Mouse (Mus musculus): ENCODE results near the gene Lmln. TPM values are rescaled to one million over a fixed set of nuclear protein-coding genes. Genes with fewer than 3 reads are reported as not detected.
"Not testable (repeated sequence)": the region's sequence is repeated elsewhere in the genome, so short reads cannot be mapped to it uniquely, and the experiment has no call there.

Lmln gene
- total RNA-seq, 2 experiments from 2014 or later = 2.2 to 3.4 TPM

DNA sequence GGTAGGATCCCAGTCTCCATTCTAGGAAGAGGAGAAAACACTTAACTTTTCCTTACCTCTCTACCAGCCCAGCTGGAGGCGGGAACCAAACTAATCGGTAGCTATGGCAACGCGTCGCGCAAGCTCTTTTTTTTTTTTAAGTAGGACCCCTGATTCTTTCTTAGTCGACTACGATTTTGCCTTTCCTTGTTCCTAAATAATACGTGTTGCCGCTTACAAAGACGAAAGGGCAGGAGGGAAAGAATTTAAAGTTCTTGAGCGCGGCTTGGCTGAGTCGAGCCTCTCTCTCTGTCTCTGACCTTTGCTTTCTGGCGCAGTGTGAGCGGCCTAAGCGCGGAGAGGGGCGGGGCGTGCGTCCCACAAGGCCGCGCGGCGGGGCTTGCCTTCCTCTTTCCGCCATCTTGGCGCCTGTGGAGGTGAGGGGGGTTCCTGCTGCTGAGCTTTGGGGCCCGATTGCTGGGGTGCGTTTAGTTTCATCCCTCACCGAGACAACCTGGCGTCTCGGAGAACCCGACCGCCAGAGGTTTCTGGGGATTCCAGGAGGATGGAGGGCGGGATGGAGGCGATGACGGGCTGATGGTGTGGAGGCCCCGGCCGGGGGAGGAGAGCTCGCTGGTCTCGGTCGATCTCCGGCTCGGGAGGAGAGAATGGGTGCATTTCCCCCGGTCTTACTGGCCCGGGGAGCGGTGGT lies 6.1 kb upstream of the Lmln start, which contains the start of the genes Iqcg and Rpl35a:
Gene Iqcg, minus strand, starts transcription at position 124 of the 691 bp plus-strand sequence.
Gene Rpl35a, plus strand, starts transcription at position 359 of the 691 bp plus-strand sequence.
- intact Hi-C loops (cut with DNase I) = no loop called here
- DNase-seq (ENCODE audit: low spot score) = peak; percentile 81

GRCm38 (mm10) chr16:33056786-33057185 lies 5.5 kb upstream of the Lmln start:
- DNase-seq (ENCODE audit: low spot score) = no peak
- intact Hi-C loops (cut with DNase I) = no loop called here

DNA sequence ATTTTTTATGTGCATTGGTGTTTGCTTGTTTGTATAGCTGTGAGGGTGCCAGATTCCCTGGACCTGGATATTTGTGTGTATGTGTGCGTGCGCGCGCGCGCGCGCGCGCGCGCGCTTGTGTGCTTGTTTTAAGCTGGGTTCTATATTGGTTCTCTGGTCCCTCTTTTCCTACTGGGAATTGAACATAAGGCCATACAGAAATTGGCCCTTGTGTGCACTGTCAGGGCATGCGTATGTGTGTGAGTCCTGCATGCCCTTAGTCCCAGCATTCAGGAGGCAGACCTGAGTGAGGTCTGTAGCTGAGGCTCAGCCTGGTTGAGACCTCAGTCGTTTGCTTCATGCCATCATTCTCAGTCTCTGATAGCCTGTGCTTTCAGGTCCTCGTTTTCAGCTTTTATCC lies 4.3 kb upstream of the Lmln start:
- DNase-seq (ENCODE audit: low spot score) = no peak
- intact Hi-C loops (cut with DNase I) = no loop called here

DNA sequence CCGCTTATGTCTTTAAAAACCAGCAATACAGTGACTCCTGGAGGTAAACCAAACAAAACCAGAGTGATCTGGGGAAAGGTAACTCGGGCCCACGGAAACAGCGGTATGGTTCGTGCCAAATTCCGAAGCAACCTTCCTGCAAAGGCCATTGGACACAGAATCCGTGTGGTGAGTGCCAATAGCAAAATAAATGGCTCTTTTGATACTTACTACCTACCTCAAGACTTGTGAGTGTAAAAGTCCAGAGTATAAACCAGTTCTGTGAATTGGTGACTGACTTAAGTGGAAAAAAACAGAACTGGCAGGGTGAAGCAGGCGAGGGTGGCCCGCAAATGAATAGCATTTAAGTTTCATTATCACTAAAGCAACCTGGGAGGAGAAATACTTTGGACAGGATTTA lies 3.7 kb upstream of the Lmln start:
- intact Hi-C loops (cut with DNase I); DNase-seq (ENCODE audit: low spot score): not testable (repeated sequence)

GRCm38 (mm10) chr16:33059471-33059870 lies 2.9 kb upstream of the Lmln start:
- intact Hi-C loops (cut with DNase I) = no loop called here
- no peak for DNase-seq (ENCODE audit: low spot score)

DNA sequence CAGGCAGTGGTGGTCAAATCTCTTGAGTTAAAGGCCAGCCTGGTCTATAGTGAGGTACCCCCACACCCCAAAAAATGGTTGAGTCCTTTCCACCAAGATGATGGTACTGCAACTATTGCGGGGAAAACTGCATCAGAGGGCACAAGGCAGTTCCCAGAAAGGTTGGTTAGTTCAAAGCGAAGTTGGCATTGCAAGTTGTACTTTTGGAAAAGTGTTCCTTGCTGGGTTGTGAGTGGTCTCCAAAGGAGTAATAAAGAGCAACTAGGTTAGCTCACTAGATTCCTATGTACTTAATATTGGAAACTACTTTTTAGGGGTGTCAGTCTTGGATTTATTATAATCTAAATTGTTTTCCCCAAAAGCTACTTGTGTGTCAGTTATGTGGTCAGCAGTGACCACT lies 1.4 kb upstream of the Lmln start:
- intact Hi-C loops (cut with DNase I) = loop anchor here (5.0 kb wide), 1 partner anchor 126 kb away; the partner anchor contains the start of gene Osbpl11
- DNase-seq (ENCODE audit: low spot score) = no peak

DNA sequence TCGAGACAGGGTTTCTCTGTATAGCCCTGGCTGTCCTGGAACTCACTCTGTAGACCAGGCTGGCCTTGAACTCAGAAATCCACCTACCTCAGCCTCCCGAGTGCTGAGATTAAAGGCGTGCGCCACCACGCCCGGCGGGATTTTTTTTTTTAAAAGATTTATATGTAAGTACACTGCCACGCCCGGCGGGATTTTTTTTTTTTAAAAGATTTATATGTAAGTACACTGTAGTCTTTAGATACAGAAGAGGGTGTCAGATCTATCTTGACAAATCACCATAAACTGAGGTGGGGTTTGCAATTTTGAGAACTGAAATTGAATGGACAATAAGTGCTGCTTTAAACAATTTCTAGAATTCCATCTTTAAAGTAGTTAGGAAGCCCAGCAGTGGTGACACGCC lies 921 bp upstream of the Lmln start:
- intact Hi-C loops (cut with DNase I) = loop anchor here (5.0 kb wide), 1 partner anchor 126 kb away; the partner anchor contains the start of gene Osbpl11

GRCm38 (mm10) chr16:33062682-33063131 lies 386 bp downstream of the Lmln start:
- DNase-seq (ENCODE audit: low spot score) = no peak
- intact Hi-C loops (cut with DNase I) = loop anchor here (5.0 kb wide), 1 partner anchor 125 kb away; the partner anchor contains the start of gene Osbpl11

More for the DNA sequence above, 921 bp upstream of the Lmln start:
- DNase-seq (ENCODE audit: low spot score) = no peak

DNA sequence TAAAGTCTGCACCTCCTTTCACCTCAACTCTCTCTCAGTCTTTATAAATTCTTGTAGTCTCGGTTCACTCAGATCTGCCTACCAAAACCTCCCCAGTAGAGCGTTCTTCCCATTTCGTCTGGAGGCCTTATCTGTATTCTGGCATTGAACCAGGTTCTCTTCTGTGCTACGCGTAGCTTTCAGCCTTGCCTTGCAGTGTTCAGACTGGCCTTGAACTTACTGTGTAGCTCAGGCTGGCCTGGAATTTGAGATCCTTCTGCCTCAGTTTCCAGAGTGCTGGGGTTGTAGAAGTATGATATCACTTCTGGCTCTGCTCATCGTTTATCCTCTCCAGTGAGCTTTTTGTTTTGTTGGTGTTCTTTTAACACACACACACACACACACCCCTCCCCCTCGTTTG lies 946 bp downstream of the Lmln start:
- intact Hi-C loops (cut with DNase I) = loop anchor here (5.0 kb wide), 1 partner anchor 124 kb away; the partner anchor contains the start of gene Osbpl11
- DNase-seq (ENCODE audit: low spot score) = no peak

DNA sequence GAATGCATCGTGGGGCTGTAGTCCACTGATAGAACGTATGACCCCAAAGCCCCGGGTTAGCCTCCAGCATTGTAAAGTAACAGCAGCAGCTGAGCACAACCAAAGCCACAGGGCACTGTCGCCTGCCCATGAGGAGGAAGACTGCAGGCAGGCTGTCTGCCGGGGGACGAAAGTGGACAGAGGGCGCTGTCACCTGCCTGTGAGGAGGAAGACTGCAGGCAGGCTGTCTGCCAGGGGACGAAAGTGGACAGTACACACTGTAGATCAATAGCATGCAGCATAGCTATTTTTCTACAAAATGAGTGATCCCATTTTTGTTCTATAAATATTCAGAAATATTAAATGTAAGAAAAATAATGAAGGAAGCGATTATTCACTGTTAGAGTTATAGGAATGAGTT lies 2.3 kb downstream of the Lmln start:
- DNase-seq (ENCODE audit: low spot score) = no peak
- intact Hi-C loops (cut with DNase I) = loop anchor here (5.0 kb wide), 1 partner anchor 123 kb away; the partner anchor contains the start of gene Osbpl11

- DNase-seq (ENCODE audit: low spot score) = no peak
These were observed 8.6 kb downstream of the Lmln start for GRCm38 (mm10) chr16:33070928-33071327.

DNA sequence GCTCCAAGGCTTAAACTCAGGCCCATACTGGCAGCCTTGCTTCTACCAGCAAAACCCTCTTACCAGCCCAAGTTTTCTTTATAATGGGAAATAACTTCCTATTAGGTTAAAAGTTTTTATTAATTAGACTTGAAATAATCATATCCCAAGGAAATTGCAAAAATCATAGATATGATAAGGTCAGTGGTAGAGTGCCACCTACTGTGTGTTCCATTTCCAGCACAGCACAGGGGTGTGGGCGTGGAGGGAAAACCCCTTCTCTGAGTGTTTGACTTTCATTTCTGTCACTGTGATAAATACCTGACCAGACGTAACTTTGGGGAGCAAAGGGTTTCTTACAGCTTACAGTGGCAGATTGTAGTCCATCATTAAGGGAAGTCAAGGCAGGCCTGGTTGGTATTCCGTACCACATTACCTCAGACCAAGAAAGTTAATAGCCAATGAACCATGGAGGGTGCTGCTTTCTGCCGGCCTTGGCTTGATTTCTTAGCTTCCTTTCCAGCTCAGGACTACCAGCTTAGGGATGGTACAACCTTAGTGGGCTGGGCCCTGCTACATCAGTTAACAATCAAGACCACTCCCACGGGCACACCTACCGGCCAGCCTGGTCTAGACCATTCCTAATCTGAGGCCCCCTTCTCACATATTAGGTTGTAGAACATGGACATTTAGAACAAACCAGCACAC lies 10.7 kb downstream of the Lmln start:
- intact Hi-C loops (cut with DNase I) = no loop called here

More at GRCm38 (mm10) chr16:33070928-33071327, 8.6 kb downstream of the Lmln start:
- intact Hi-C loops (cut with DNase I) = no loop called here

GRCm38 (mm10) chr16:33074967-33075366 lies 12.6 kb downstream of the Lmln start:
- intact Hi-C loops (cut with DNase I) = no loop called here
- DNase-seq (ENCODE audit: low spot score) = no peak

More for the DNA sequence above, 10.7 kb downstream of the Lmln start:
- no peak for DNase-seq (ENCODE audit: low spot score)

- no peak for DNase-seq (ENCODE audit: low spot score)
- intact Hi-C loops (cut with DNase I) = no loop called here
These were observed 13.8 kb downstream of the Lmln start for GRCm38 (mm10) chr16:33076078-33076477.

DNA sequence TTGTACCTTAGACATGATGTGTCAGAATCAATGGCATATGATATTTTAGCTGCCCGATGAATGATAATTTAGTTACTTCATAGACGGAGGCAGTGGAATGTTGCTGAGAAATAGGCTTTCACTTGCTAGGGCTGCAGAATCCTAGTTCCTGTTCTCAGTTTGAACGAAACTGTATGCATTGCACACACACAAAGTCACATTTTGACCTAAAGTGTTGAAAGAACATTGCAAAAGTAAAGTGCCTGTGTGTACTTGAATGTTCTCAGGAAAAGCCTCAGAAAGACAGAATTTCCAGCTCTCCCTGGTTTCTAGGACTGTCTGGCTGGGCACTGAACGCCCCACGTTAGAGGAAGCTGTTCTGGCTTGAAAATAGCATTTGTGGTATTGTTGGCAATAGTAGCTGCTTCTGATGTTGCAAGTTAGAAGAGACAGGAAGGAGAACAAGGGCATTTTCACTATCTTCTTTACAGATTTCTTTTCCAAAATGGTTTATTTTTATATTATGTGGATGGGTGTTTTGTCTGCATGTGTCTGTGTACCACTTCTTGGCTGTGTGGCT lies 14.8 kb downstream of the Lmln start:
- no peak for DNase-seq (ENCODE audit: low spot score)
- intact Hi-C loops (cut with DNase I) = no loop called here

GRCm38 (mm10) chr16:33080063-33080462 lies 17.7 kb downstream of the Lmln start:
- intact Hi-C loops (cut with DNase I) = no loop called here
- no peak for DNase-seq (ENCODE audit: low spot score)

DNA sequence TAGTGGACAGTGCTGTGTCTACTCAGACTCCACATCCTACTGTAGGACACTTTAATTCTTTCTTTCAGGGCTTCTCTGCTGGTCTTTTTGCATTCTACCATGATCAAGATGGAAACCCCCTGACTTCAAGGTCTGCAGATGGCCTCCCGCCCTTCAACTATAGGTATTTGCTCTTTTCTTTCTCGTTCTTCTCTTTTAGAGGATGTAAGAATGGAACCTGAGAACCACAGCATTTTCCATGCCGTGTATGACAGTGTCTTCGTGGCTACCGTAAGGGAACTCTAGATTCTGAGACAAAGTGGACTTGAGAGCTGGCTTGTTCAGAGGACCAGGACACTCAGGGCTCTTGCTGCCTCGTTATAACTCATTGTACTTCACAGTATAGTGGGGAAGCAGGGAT lies 20.6 kb downstream of the Lmln start:
- intact Hi-C loops (cut with DNase I) = no loop called here
- DNase-seq (ENCODE audit: low spot score) = no peak

GRCm38 (mm10) chr16:33083996-33084395 lies 21.7 kb downstream of the Lmln start:
- intact Hi-C loops (cut with DNase I) = no loop called here
- no peak for DNase-seq (ENCODE audit: low spot score)

- no peak for DNase-seq (ENCODE audit: low spot score)
- intact Hi-C loops (cut with DNase I) = no loop called here
These were observed 23.3 kb downstream of the Lmln start for GRCm38 (mm10) chr16:33085666-33086065.

DNA sequence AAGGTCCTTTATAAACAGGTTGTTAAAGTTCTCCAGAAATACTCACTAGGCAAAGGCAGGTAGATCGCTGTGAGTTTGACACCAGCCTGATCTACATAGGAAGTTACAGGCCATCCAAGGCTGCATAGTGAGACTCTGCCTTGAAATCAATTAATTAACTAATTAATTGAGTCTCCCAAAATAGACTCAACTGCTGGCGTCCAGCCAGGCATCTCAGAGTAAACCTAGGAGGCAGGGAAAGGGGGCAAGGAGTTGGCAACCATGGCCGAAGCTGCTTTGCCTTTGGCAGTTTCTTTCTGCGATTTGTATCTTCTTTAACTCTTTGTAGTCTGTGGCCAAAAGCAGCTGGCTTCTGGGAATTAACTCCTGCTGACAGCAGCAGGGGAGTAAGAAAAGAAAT lies 51.4 kb downstream of the Lmln start:
- intact Hi-C loops (cut with DNase I) = no loop called here
- DNase-seq (ENCODE audit: low spot score) = no peak

DNA sequence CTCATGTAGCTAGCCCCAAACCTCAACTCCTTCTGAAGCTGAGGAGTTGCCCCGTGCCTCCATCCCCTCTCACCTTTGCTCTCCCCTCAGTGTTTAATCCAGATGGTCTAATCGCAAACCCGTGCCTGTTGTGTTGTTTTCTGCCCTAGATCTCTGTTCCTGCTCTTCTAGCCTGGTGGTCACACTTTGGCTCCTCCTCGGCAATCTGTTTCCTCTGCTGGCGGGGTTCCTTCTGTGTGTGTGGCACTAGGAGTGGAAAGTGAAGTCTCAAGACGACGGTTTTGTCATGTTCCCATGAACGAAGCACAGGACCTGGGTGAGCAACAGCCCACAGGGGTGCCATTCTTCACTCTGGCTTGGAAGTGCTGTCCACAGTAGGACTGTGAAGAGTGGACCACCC lies 61.1 kb downstream of the Lmln start:
- intact Hi-C loops (cut with DNase I) = no loop called here
- no peak for DNase-seq (ENCODE audit: low spot score)

All from heart, postnatal 25 days (tissue).